ENCODE assay signal across 8 mouse cellular contexts in the genomic region with DNA sequence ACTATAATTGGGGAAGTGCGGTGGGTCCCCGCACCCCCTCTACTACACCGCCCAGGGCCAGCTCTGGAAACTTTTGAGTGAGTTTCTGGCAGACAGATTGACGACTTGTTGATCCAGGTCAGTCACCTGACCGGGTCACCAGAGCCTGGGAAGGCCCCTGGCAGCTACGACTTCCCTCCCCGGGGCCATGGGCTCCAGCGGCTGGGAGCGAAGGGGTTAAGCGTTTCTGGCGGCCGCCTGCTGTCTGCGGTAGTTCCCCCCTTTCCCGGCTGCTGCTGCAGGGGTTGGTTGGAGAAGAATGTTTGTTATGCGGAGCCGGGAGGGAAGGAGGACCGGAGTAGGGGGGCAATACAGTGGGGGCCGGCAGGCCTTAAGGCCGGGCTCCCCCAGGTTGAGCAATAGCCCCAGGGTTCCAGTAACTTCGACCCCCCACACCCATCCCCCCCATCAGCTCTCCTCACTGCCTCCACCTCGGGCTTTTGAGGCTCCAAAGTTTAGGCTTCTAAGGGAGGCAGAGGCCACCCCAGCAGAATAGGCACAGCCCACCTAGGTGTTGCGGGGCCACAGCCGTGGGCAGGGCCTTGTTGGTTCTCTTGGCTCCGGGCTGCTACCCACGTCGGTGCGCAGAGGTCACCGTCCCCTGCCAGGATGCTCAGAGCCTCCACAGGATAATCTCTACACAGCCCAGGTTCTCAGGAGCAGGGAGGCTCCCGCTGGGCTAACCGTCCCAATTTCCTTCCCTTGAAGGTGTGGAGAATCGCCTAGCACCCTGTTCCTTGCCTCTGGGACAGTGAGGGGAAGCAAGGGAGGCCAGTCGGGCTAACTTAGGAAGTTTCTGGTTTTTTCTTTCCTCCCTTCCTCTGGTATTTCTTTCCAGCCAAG. TPM values are rescaled to one million over a fixed set of nuclear protein-coding genes. Genes with fewer than 3 reads are reported as not detected.
A peak's percentile ranks its signal among the peaks of the same experiment; 100 is the strongest.
DNase-seq lines count a peak whose midpoint lies in the region; ATAC-seq lines count a peak whose summit lies in the region.

No protein-coding gene starts in this region.

- no peaks in the 10 kb centered on the region for H3K36me3 ChIP-seq in intestine, embryonic 16.5 days (ENCODE audit: control insufficient read depth, insufficient read depth, low read length)

- ATAC-seq in intestine, embryonic 16.5 days: peak; percentile 61
- no peak for ATAC-seq in activated CD4-positive, CD25-positive, alpha-beta regulatory T cell, adult 4 months
- ATAC-seq in megakaryocyte-erythroid progenitor cell, adult 5-6 weeks (replicated peaks; ENCODE audit: low FRiP score, low TSS enrichment, poor library complexity, severe bottlenecking): no peak

- H3K27me3 ChIP-seq in intestine, embryonic 16.5 days (replicated peaks; ENCODE audit: control insufficient read depth, insufficient read depth, low read length): no peaks in the 10 kb centered on the region

- no peaks in the 10 kb centered on the region for H3K9me3 ChIP-seq in intestine, embryonic 16.5 days (ENCODE audit: control insufficient read depth, low read length)

- whole genome bisulfite sequencing in intestine, embryonic 16.5 days: 4% methylated on average over 32 of the region's 32 CpGs

- peak overlapping the region; percentile 58 for H3K27ac ChIP-seq in intestine, embryonic 16.5 days (ENCODE audit: low read length)

- peak; percentile 63 to 76 for DNase-seq in urinary bladder, postnatal 4 days (ENCODE audit: low spot score in 2 of 2)
- no peak for DNase-seq in urinary bladder, adult 18-20 months (ENCODE audit: low spot score in 2 of 2)
- peak; percentile 77 for DNase-seq in forelimb bud, embryonic 11.5 days (ENCODE audit: low read depth, low spot score)
- peak; percentile 74 to 83 for DNase-seq in lung, postnatal 4 days
- no peak for DNase-seq in right cerebral cortex, postnatal 4 days

- H3K4me3 ChIP-seq in intestine, embryonic 16.5 days (ENCODE audit: low read length): peak overlapping the region; percentile 12

- H3K4me1 ChIP-seq in intestine, embryonic 16.5 days (ENCODE audit: control insufficient read depth, insufficient read depth, low read length): peaks cover 50% of the 10 kb centered on the region

- H3K9ac ChIP-seq in intestine, embryonic 16.5 days (ENCODE audit: low read depth, low read length): peak overlapping the region; percentile 59

- peak overlapping the region; percentile 24 for H3K4me2 ChIP-seq in intestine, embryonic 16.5 days (ENCODE audit: low read depth, low read length)

RNA-seq across cellular contexts. Expression of a gene that starts 10.3 kb away (rescaled TPM):
- polyA plus RNA-seq in intestine, embryonic 16.5 days (2015; fragmentation: Nextera tagmentation; extraction: Ambion mirVana): 0.58 and 0.99 TPM in 2 replicates
- 1 to 10 TPM; 1.2 to 2.0 TPM for polyA plus RNA-seq in activated CD4-positive, CD25-positive, alpha-beta regulatory T cell, adult 4 months (2017; shearing (Covaris generic))
- 2.7 TPM in 1 of 2 replicates, not detected in the other for total RNA-seq in megakaryocyte-erythroid progenitor cell, adult 5-6 weeks (2014; fragmentation: Nextera tagmentation)
- total RNA-seq in megakaryocyte-erythroid progenitor cell, adult 5-6 weeks (2017): 1.0 TPM in 1 of 2 replicates, not detected in the other

Comparison
In these comparisons a context has a peak if more than half of its experiments do, and no peak if none do; other contexts are left out.
1. DNase-seq: peak in urinary bladder, postnatal 4 days (2 of 2), forelimb bud, embryonic 11.5 days (single experiment) and lung, postnatal 4 days (2 of 2); none in urinary bladder, adult 18-20 months (0 of 2) and right cerebral cortex, postnatal 4 days (single experiment).